Mouse (Mus musculus) c-Kit-positive CD71-negative TER-119-negative erythroid progenitor cells, embryonic 14.5 days (primary cell): ENCODE results near the gene Selenon.

Experiments used
- DNase-seq: peaks from one replicate; pipeline ENCODE4 v3.0.0-alpha.2; 2013; ENCODE audit warnings: low read depth

Selenon gene

GRCm38 (mm10) chr4:134546814-134547705, 4.9 kb downstream of the Selenon start:
- DNase-seq, result no peak

DNA sequence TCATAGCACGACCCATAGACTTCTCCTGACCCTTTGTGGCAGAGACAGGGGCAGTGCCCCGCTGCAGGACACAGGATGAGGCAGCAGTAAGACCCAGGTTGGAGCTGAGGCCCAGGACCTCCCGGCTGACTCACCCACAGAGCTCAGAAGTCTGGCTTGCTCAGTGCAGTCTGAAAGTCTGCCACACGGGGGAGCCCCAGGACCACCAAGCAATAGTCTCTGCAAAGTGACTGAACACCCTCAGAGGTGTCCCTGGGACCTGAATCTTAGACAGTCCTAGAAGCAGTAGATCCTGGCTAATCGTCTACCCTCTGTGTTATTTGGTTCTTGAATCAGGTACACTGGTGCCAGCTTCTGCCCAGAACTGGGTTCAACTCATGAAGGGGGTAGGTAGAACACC, 8.7 kb downstream of the Selenon start:
- DNase-seq, result peak; percentile 89

DNA sequence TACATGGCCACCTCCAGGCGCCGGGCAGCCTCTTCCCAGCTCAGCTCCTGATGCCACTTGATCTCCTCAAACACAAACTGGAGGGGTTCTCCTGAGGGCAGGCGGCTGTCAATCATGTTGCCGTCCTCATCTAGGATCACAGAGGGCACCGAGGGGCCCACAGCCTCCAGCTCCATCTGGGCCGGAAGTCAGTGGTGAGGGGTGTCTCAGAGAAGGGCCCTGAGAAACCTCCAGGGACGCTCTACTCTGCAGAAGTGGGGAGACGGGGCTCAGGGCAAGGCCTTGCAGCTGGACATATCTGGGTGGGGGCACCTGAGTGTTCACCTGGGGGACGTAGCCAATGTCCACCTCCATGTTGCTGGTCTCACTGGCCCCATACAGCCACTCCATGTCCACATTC, 9.2 kb downstream of the Selenon start:
- DNase-seq, result no peak

- no peak for DNase-seq
Observed at GRCm38 (mm10) chr4:134538997-134539580, 12.9 kb downstream of the Selenon start.

DNA sequence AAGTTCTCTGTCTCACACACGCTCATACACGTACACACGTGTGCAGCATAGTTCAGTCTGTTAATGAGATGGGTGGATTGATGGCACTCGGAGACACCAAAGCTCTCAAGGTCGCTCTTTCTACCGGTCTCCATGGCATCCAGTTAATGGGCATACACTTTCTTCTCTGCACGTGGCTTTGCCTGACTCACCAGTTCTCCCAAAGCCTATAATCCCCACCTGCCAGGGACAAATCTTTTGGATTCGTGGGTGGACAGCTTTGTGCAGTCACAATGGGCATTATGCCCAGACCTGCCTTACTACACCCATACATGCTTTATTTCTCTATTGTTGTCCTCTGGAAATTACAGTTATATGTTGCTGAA, 16.2 kb downstream of the Selenon start:
- DNase-seq, result no peak

DNA sequence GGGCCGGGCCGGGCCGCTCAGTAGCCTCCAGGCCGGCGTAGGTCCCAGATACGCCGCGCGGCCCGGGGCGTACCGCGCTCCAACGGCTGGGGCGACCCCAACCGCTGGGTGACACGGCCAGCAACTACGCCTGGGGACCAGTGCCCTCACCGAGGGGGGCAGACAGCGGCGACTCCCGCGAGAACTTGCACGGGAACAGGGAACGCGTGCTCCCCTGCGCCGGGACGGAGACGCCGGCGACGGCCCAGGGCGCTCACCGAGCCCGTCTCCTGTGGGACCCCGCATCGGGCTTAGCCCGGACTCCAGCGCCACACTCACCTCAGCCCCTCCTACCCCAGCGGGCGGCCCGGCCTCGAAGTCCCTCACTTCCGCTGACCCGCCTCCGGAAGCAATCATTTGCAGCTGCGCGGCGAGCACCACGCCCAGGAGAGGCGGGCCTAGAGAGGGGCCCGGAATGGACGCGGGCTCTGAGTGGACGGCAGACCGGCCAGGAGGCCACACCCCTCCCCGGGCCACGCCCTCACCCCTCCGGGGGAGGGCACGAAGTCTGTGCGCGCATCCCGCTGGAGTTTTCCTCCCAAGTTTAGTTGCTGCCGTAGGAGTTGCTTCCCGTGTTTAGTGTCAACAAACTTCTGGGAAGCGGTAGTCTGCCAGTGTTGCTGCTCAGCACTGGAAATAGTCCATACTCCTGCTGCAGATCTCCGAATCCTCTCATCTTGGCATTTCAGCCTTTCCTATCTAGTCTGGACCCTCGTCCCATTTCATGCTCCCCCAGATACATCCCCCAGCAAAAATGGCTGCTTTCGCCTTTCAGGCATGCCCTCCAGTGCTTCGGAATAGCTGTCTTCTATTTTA, 16.8 kb downstream of the Selenon start, which contains the start of gene Mtfr1l:
TSS of gene Mtfr1l (minus strand) at position 456 of the 855 bp plus-strand sequence.
- DNase-seq, result peak; percentile 90

DNA sequence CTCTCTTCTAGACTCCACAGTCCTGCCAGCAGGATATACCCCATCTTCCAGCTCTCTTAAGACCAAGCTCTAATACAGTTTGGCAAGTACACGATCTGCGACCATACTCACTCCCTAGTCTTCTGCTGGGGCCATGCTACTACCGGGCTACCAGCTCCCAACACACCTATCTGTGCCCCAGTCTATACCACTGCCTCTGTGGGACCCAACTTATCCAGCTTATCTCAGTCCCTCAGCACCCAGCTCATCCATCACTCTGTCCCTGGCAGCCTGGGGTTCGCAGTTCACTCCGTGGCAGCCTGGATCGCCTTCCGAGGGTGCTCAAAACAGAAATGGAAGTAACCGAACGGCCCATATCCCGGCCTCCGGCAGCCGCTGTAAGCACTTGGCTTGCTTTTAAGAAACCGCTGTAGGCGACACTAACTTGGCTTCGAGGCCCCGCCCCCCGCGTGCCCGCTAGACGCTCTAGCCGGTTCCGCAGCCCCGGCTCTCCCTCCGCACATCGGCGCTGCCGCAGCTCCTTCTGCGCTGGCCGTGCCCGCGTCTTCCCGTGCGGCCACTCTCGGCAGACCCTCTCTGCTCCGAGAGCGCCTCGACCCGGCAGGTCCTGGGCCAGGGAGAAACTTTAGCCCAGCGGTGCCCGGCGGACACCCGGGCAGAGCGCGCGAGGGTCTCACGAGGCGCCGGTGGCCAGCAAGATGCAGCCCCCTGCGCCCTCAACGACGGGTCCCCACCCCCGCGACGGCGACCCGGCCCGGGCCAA, 17.7 kb downstream of the Selenon start:
- DNase-seq, result no peak

GRCm38 (mm10) chr4:134533421-134533820, 18.5 kb downstream of the Selenon start:
- DNase-seq, result no peak

GRCm38 (mm10) chr4:134532928-134533327, 19.0 kb downstream of the Selenon start:
- no peak for DNase-seq

- no peak for DNase-seq
Observed at GRCm38 (mm10) chr4:134526220-134526619, 25.7 kb downstream of the Selenon start.

- DNase-seq, result no peak
Observed at GRCm38 (mm10) chr4:134525806-134526205, 26.2 kb downstream of the Selenon start.

DNA sequence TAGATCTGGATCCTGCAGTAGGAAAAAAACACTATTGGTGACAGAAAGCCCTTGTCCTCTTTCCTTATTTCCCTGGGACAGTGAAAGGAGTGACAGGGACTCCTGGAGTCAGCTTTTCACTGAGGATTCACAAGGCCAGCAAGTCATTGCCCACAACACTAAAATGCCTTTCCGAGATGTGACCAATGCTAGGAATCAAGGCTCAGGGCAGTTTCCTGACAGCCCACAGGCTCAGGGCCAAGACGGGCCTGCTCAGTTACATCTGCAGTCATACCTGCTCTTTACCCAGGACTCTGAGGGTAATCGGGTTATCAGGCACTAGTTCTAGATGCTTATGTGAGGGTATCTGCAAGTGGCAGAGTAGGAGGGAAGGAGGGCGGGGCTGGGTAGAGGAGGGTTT, 28.5 kb downstream of the Selenon start:
- DNase-seq, result no peak

DNA sequence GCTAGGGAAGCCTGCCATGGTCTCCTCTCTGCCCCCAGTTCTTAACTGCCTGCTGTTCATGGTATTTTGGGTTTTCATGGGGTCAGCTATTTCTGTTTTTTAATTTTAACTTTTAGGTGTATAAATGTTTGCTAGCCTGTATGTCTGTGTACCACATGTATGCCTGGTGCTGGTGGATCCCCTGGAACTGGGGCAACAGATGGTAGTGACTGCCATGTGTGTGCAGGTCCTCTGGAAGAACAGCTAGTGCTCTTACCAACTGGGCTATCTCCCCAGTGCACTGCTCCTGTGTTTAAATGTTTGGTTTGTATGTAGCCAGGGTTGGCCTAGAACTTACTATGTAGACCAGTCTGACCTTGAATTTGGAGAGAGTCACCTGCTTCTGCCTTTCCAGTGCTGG, 32.7 kb downstream of the Selenon start:
- no peak for DNase-seq

DNA sequence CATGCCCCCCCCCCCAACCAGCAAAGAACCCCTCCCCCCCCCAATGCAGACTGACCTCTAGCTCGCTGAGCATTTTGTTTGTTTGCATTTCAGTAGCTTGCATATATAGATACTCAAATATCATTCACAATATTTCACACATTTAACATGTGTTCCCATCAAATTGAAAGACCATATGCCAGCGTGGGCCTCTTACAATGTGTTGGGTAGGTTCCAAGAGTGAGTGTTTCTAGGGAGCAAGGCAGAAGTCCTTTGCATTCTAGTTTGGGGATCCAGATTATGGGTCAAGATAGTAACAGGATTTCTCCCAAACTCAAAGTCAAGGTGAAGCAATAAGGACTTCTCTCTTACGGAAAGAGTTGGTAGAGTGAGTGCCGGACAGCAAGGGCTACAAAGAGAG, 33.4 kb downstream of the Selenon start:
- DNase-seq, result no peak

DNA sequence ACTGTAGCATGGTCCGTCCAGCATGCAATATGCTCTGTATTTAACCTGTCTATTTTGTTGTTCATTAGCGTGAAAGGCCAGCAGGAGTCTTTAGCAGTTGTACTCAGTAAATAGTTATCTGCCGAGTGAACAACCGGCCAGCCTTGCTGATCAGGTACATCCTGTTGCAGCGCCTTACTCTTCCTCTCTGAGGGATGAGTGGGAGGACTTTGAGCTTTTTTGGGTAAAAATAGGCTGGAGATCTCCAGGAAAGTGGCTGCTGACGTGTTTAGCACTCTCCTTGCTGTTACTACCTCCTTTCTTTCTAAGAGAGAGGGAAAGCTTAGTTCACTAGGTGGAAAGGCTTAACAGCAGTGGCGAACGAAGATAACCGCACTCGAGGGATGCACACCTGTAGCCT, 34.2 kb downstream of the Selenon start:
- DNase-seq, result no peak

DNA sequence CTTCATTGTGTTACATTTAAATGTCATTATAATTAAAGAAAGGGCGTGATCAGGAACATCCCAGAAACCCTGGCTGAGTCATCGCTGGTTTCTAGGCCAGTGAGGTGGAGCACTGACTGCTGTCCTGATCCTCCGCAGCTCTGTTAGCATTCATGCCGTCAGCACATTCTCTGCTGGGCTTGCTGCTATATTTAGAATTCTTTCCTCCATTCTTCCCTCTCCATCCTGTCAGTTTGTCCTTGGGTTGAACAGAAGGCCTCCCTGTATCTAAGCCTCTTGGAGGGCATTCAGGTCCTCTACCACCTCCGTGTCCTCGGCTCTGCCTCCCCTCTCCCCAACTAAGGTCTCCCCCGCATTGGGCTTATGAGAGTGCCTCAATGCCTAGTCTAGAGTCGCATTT, 35.0 kb downstream of the Selenon start:
- DNase-seq, result no peak

GRCm38 (mm10) chr4:134515614-134516013, 36.4 kb downstream of the Selenon start:
- DNase-seq, result no peak

GRCm38 (mm10) chr4:134514309-134514930, 37.5 kb downstream of the Selenon start:
- no peak for DNase-seq

- DNase-seq, result no peak
Observed at GRCm38 (mm10) chr4:134512798-134513197, 39.2 kb downstream of the Selenon start.

DNA sequence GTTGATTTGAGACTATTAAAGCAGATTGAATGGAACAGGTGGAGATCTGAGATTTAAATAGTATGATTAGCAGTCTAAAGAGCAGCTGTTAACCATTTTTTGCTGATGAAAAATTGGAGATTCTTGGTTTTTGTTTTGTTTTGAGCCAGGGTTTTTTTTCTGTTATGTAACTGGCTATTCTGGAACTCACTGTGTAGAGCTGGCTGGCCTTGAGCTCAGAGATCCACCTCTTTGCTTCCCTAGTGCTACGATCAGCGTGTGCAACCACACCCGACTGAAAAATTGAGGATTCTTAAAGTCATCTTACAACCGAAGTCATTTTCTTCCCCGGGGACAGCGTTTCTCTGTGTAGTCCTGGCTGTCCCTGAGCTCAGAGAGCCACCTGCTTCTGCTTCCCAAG, 40.2 kb downstream of the Selenon start:
- DNase-seq, result no peak

DNA sequence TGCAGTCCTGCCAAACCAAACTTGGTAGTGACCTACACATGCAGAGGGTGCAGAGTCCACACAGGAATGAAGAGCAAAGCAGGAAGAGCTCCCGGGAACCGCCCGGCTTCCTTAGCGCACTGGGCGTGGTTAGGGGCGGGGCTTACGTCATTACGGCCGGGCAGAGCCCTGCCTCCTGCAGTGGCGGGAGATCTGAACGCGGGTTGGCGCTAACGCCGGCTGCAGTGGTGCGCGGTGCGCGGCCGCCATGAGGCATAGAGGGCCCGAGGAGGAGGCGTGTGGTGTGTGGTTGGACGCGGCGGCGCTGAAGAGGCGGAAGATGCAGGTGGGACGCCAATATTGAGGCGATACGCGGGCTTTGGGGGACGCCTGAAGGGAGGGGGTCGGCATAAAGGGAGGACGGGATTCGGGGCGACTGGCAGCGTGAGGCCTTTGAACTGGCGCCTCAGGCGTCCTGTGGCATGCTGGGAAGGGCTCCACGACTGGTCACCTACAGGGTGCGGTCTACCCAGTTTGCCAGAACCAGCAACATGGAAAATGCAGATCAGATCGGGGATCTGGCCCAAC, 41.0 kb downstream of the Selenon start, which contains the start of gene Aunip:
TSS of gene Aunip (plus strand) at position 155 of the 567 bp plus-strand sequence.
- peak; percentile 70 for DNase-seq
